Mouse (Mus musculus) hindbrain, embryonic 14.5 days (tissue): ENCODE data around the gene Aspa. TPM values are rescaled to one million over a fixed set of nuclear protein-coding genes. Genes with fewer than 3 reads are reported as not detected.
"Not testable (repeated sequence)": the region's sequence is repeated elsewhere in the genome, so short reads cannot be mapped to it uniquely, and the experiment has no call there.

Source experiments
- ATAC-seq: fragments of 200-750 bp; cut with Nextera tagmentation; 2 replicates; pipeline ENCODE4 v1.8.0; 2017; ENCODE audit warnings: moderate number of reproducible peaks, mild to moderate bottlenecking, moderate TSS enrichment, moderate library complexity; ENCODE audit not compliant: low FRiP score
- DNase-seq: peaks from one replicate; pipeline ENCODE4 v3.0.0-alpha.2; 2015; ENCODE audit warnings: low spot score
- H3K27ac ChIP-seq: fragments of 300-500 bp; sonication (generic); 2 replicates; pipeline ENCODE4 v1.5.1; 2014; ENCODE audit warnings: mild to moderate bottlenecking, moderate library complexity
- H3K27me3 ChIP-seq: fragments of 300-500 bp; sonication (generic); 2 replicates; pipeline ENCODE4 v1.6.1; 2014; ENCODE audit warnings: mild to moderate bottlenecking, low read length, mixed read lengths; ENCODE audit not compliant: control insufficient read depth, insufficient read depth
- H3K36me3 ChIP-seq: fragments of 300-500 bp; sonication (generic); replicated peaks from 2 replicates; pipeline ENCODE4 v1.6.1; 2014; ENCODE audit not compliant: control insufficient read depth, insufficient read depth
- H3K4me1 ChIP-seq: fragments of 300-500 bp; sonication (generic); replicated peaks from 2 replicates; pipeline ENCODE4 v1.6.1; 2014; ENCODE audit warnings: antibody characterized with exemption, low read length, mixed read lengths; ENCODE audit not compliant: control insufficient read depth, insufficient read depth
- H3K4me2 ChIP-seq: fragments of 300-500 bp; sonication (generic); replicated peaks from 2 replicates; pipeline ENCODE4 v1.6.1; 2014; ENCODE audit warnings: mild to moderate bottlenecking, moderate library complexity
- H3K4me3 ChIP-seq: fragments of 300-500 bp; sonication (generic); replicated peaks from 2 replicates; pipeline ENCODE4 v1.5.1; 2014; ENCODE audit warnings: mild to moderate bottlenecking, low read length
- H3K9ac ChIP-seq: fragments of 300-500 bp; sonication (generic); 2 replicates; pipeline ENCODE4 v1.6.1; 2014
- H3K9me3 ChIP-seq: fragments of 300-500 bp; sonication (generic); 2 replicates; pipeline ENCODE4 v1.6.1; 2016; ENCODE audit warnings: low read length; ENCODE audit not compliant: control insufficient read depth
- WGBS: fragments of 180-500 bp; shearing (Covaris S2); extraction: QIAGEN DNeasy Blood & Tissue Kit; methylation state at CpG from one replicate; pipeline ENCODE4 v1.1.7; 2014; 5-methylcytosine and 5-hydroxymethylcytosine counted together
- polyA plus RNA-seq: library from polyadenylated mRNA; unstranded; fragments of >200 nt; fragmentation: Nextera tagmentation; extraction: Ambion mirVana; gene quantifications from 2 replicates; pipeline ENCODE4 v1.2.1, GENCODE M21; 2014

Aspa gene
- polyA plus RNA-seq, 1 experiment from 2014 or later: 2.8 TPM

DNA sequence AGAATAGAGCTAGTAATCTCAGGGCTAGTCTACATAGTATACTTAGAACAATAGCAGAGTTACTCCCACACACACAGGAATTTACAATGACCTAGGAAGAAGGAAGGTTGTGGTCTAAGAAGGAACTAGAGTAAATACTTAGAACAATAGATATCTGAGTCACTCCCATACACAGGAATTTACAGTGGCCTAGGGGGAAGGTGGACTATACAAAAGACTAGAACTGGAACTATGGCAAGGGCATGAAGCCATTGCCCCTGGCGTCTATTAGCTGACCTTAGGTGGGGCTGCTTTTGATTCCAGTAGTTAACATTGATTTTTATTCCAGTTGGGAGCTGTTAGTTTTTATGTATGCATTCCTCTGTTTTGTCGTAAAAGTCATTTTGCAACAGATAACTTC lies 10.8 kb downstream of the Aspa start:
- WGBS: 87% methylated on average over 2 of the region's 2 CpGs
- not testable (repeated sequence) for H3K36me3 ChIP-seq, DNase-seq, H3K4me2 ChIP-seq, ATAC-seq, H3K9me3 ChIP-seq, H3K27ac ChIP-seq, H3K9ac ChIP-seq, H3K4me1 ChIP-seq, H3K27me3 ChIP-seq, H3K4me3 ChIP-seq

DNA sequence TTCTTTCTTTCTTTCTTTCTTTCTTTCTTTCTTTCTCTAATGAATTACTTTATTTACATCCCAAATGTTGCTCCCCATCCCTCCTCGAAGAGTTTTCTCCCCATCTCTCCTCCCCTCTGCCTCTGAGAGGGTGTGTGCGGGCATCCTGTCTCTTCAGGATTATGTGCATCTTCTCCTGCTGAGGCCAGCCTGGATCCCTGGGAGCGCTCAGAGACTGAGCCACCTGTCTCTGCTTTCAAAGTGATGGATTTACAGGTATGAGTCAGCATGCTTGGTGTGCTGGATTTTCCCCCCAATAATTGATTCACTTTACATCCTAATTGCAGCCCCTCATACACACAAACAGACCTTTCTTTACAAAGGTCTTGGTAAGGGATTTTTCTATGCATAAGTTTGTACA lies 13.4 kb downstream of the Aspa start:
- no peaks in the 10 kb centered on the region for H3K27me3 ChIP-seq
- no peak for ATAC-seq
- H3K9ac ChIP-seq: no peak overlapping the region
- 47% methylated on average over 3 of the region's 3 CpGs for WGBS
- H3K9me3 ChIP-seq: no peaks in the 10 kb centered on the region
- no peaks in the 10 kb centered on the region for H3K4me1 ChIP-seq
- H3K27ac ChIP-seq: no peak overlapping the region
- no peak overlapping the region for H3K4me2 ChIP-seq
- no peaks in the 10 kb centered on the region for H3K36me3 ChIP-seq
- DNase-seq: no peak
- H3K4me3 ChIP-seq: no peak overlapping the region

DNA sequence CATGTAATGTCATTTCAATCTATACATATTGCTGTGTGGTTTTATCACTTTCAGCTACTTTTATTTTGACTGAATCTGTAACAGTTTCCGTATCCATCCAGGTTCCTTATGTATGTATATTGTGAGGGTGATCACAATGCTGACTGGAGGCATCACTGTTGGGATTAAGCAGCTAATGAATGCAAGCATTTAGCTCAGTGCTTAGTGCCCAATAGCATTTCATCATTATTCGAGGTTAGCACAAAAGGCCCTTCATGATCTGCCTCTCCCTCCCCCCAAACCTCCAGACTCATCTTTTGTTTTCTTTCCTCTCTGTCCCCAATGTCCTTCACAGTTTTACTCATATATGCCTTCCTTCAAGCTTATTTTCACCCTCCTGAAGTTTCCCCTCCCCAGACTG lies 26.3 kb downstream of the Aspa start:
- Histone ChIP-seq H3K4me2 (no peak overlapping the region), H3K36me3 (no peaks in the 10 kb centered on the region), H3K9me3 (no peaks in the 10 kb centered on the region), H3K27me3 (no peaks in the 10 kb centered on the region), H3K4me1 (no peaks in the 10 kb centered on the region), H3K4me3 (no peak overlapping the region), H3K9ac (no peak overlapping the region), H3K27ac (no peak overlapping the region)
- DNase-seq: no peak
- WGBS: 33% methylated on average over 2 of the region's 2 CpGs
- no peak for ATAC-seq

DNA sequence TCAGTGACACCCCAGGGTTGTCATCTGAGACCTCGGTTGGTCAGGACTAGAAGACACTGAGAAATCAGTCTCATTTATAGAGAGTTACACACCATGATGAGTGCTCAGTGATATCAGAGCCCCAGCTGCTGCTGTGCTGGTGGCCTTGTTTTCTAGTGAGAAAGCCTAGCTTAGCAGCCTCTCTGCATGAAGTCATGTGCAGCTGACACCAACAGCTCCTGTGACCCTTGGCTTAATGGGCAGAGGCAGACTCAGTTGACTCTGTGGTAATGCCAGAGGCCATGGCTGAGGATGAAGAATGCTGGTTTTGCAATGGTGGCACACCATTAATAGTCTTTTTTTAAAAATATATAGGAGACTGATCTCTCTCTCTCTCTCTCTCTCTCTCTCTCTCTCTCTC lies 39.8 kb downstream of the Aspa start:
- H3K36me3 ChIP-seq: no peaks in the 10 kb centered on the region
- H3K9ac ChIP-seq: no peak overlapping the region
- H3K4me3 ChIP-seq: no peak overlapping the region
- 100% methylated on average over 1 of the region's 1 CpGs for WGBS
- no peak overlapping the region for H3K27ac ChIP-seq
- H3K4me1 ChIP-seq: no peaks in the 10 kb centered on the region
- ATAC-seq (no peak), DNase-seq (no peak)
- no peak overlapping the region for H3K4me2 ChIP-seq
- H3K9me3 ChIP-seq: no peaks in the 10 kb centered on the region
- H3K27me3 ChIP-seq: no peaks in the 10 kb centered on the region

- Histone ChIP-seq H3K27ac (no peak overlapping the region), H3K4me3 (no peak overlapping the region), H3K27me3 (no peaks in the 10 kb centered on the region), H3K9ac (no peak overlapping the region), H3K36me3 (no peaks in the 10 kb centered on the region), H3K9me3 (no peaks in the 10 kb centered on the region), H3K4me2 (no peak overlapping the region), H3K4me1 (no peaks in the 10 kb centered on the region)
- ATAC-seq (no peak), DNase-seq (no peak)
These were observed 45.0 kb downstream of the Aspa start for GRCm38 (mm10) chr11:73284351-73284750.

DNA sequence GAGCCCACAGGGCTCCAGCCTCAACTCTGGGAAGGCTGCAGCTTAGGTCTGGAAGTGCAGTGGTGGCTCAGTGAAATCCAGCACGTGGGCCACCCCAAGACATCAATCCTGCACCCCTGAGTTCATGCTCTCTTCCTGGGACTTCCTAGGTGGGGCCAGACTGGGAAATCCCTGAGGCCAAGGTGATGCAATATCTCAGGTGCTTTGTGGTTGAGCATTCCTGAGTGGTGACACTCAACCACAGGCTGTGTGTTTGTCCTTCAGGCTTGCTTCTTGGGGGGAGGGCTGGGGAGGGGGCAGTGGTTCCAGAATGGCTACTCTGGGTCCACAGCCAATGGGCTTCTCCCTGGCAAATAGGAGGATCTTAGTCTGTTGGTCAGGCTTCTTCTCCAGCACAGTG lies 45.5 kb downstream of the Aspa start:
- Histone ChIP-seq H3K27me3 (no peaks in the 10 kb centered on the region), H3K9ac (no peak overlapping the region), H3K4me1 (no peaks in the 10 kb centered on the region), H3K4me2 (no peak overlapping the region), H3K9me3 (no peaks in the 10 kb centered on the region), H3K27ac (no peak overlapping the region), H3K36me3 (no peaks in the 10 kb centered on the region), H3K4me3 (no peak overlapping the region)
- WGBS: 71% methylated on average over 1 of the region's 1 CpGs
- no peak for ATAC-seq
- DNase-seq: no peak

- 80% methylated on average over 9 of the region's 9 CpGs for WGBS
- Histone ChIP-seq H3K9ac (no peak overlapping the region), H3K27me3 (no peaks in the 10 kb centered on the region), H3K36me3 (no peaks in the 10 kb centered on the region), H3K27ac (no peak overlapping the region), H3K4me1 (no peaks in the 10 kb centered on the region), H3K4me2 (no peak overlapping the region), H3K9me3 (no peaks in the 10 kb centered on the region), H3K4me3 (no peak overlapping the region)
- ATAC-seq: no peak
- no peak for DNase-seq
These were observed 46.0 kb downstream of the Aspa start for GRCm38 (mm10) chr11:73283369-73283768.

GRCm38 (mm10) chr11:73281528-73282027 lies 47.8 kb downstream of the Aspa start:
- no peak overlapping the region for H3K27ac ChIP-seq
- H3K4me3 ChIP-seq: peak overlapping the region; percentile 31

GRCm38 (mm10) chr11:73280710-73281109 lies 48.7 kb downstream of the Aspa start:
- WGBS: 65% methylated on average over 5 of the region's 5 CpGs
- Histone ChIP-seq H3K9ac (no peak overlapping the region), H3K27ac (no peak overlapping the region), H3K4me1 (no peaks in the 10 kb centered on the region), H3K27me3 (no peaks in the 10 kb centered on the region), H3K9me3 (no peaks in the 10 kb centered on the region), H3K36me3 (no peaks in the 10 kb centered on the region), H3K4me2 (no peak overlapping the region; the same call in 1 of the 2 replicates), H3K4me3 (no peak overlapping the region)
- DNase-seq: no peak
- ATAC-seq: no peak

More at GRCm38 (mm10) chr11:73281528-73282027, 47.8 kb downstream of the Aspa start:
- ATAC-seq (peak; percentile 90), DNase-seq (peak; percentile 72)
- H3K4me1 ChIP-seq: no peaks in the 10 kb centered on the region
- no peaks in the 10 kb centered on the region for H3K36me3 ChIP-seq
- H3K9me3 ChIP-seq: no peaks in the 10 kb centered on the region
- H3K4me2 ChIP-seq: peak overlapping the region; percentile 52
- H3K9ac ChIP-seq: peak overlapping the region; percentile 52; the same call in 1 of the 2 replicates
- WGBS: 3% methylated on average over 16 of the region's 16 CpGs
- H3K27me3 ChIP-seq: no peaks in the 10 kb centered on the region

DNA sequence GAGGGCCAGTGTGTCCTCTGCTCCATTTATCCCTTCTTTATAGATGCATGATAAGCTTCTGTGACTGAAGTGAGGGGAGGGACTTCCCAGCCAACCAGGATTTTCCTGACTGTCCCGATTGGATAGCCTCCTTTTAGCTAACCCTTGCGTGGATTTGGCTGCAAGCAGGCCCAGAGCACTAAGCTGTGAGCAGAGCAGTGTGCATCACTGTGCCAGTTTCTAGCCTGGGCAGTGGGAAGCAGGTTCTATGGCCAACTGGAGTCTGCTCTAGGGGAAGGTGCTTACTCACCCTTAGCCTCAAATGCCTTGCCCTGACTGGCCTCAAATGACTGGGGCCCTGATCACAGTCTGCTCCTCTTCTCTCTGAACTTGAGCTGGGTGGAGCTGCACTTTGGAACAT lies 54.6 kb downstream of the Aspa start:
- DNase-seq (no peak), ATAC-seq (no peak)
- Histone ChIP-seq H3K36me3 (no peaks in the 10 kb centered on the region), H3K9ac (no peak overlapping the region), H3K4me2 (no peak overlapping the region), H3K4me1 (no peaks in the 10 kb centered on the region), H3K9me3 (no peaks in the 10 kb centered on the region), H3K27me3 (no peaks in the 10 kb centered on the region), H3K4me3 (no peak overlapping the region), H3K27ac (no peak overlapping the region)
- WGBS: 29% methylated on average over 2 of the region's 2 CpGs
